Mouse (Mus musculus) gastrocnemius, adult 2 months (tissue): ENCODE data around the gene Lta. TPM values are rescaled to one million over a fixed set of nuclear protein-coding genes. Genes with fewer than 3 reads are reported as not detected.

ENCODE experiments used
- DNase-seq: peaks from one replicate; pipeline ENCODE4 v3.0.0; 2022
- H3K27ac ChIP-seq: fragments of 200-600 bp; 2 replicates; pipeline ENCODE4 v1.8.1; 2022; ENCODE audit warnings: mild to moderate bottlenecking
- H3K4me3 ChIP-seq: fragments of 200-600 bp; 2 replicates; pipeline ENCODE4 v1.8.1; 2022; ENCODE audit warnings: mild to moderate bottlenecking, moderate library complexity
- CTCF ChIP-seq: fragments of 200-600 bp; IDR thresholded peaks from 2 replicates; pipeline ENCODE4 v1.8.1; 2022; ENCODE audit warnings: antibody characterized with exemption, mild to moderate bottlenecking, moderate library complexity
- intact Hi-C: fragments of 180-260 bp; cut with DNase I; formaldehyde crosslinking; loops from one replicate; pipeline ENCODE4 v1.15.1; 2025
- total RNA-seq, 2 experiments: library from RNA; stranded (reverse); gene quantifications; 2 replicates each; pipeline ENCODE4 v1.2.3; 2021

Lta gene
- total RNA-seq, 2 experiments from 2014 or later = 0.41 TPM; not detected in 1

DNA sequence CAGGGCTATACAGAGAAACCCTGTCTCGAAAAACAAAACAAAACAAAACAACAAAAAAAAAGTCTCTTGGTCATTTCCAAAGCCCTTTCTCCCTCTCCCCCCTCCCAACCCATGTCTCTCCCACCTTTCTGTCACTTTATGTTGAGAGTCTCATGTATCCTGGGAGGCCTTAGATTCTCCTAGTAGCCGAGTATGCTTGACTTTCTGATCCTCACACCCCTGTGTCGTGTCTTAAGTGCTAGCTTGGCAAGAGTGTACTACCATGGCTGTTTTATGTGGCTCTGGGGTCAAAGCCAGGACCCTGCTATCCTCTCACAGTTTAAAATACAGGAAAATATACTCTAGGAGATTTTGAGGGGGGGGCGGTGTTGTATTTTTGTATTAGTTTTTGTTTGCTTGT lies 17.8 kb downstream of the Lta start:
- TF ChIP-seq CTCF = no peak
- intact Hi-C loops = no loop called here
- no peak for DNase-seq
- Histone ChIP-seq H3K27ac (no peak overlapping the region), H3K4me3 (no peak overlapping the region)

GRCm38 (mm10) chr17:35186681-35187080 lies 18.5 kb downstream of the Lta start:
- peak overlapping the region; percentile 73 for H3K4me3 ChIP-seq
- peak overlapping the region; percentile 81 for H3K27ac ChIP-seq
- no peak for DNase-seq
- no peak for TF ChIP-seq CTCF
- intact Hi-C loops = no loop called here

GRCm38 (mm10) chr17:35185639-35186611 lies 19.2 kb downstream of the Lta start:
- peak overlapping the region; percentile 73 for H3K4me3 ChIP-seq
- intact Hi-C loops = no loop called here
- H3K27ac ChIP-seq = peak overlapping the region; percentile 81
- DNase-seq = peak; percentile 81
- no peak for TF ChIP-seq CTCF

DNA sequence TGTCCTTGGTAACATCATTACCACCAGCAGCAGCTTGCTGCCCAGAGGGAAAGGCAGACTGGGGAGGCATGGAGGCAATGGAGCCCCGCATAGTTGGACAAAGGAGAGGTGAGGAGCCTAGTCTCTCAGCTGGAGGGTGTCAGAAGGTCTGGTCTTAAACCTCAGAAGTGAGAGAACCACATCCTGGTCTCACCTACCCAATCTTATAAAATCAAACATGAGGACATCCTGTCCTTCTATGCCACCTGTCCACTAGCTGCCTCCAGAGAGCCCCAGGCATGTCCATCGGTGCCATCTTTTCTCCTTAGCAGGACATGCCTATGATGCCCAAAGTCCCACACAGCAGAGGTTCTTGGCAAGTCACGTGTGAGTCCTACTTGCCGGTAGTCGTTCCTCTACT lies 25.1 kb downstream of the Lta start:
- no peak for DNase-seq

DNA sequence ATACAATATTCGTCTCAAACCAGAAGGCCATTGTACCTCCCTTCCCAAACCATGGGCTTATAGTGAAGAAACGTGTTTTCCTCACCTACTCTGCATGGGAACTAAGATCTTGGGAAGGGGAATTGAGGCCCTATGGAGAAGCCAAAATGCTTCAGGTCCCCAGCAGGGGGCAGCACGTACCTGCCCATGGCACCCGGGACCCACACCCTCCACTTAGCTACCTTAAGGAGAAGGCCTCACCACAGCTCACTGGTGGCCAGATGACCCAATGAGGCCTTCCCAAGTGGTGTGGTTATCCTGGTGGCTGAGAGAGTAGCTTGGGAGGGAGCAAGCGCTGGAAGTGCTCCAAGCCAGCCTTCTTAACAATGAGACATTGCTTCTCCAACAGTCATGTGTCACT lies 26.6 kb downstream of the Lta start:
- Histone ChIP-seq H3K27ac (no peak overlapping the region), H3K4me3 (no peak overlapping the region)
- intact Hi-C loops = loop anchor here (1.0 to 2.0 kb wide), 2 partner anchors 16 to 54 kb away; partner anchors contain the start of gene Ltb
- DNase-seq = peak; percentile 87
- TF ChIP-seq CTCF = peak; percentile 95

More for the DNA sequence above, 25.1 kb downstream of the Lta start:
- no peak for TF ChIP-seq CTCF
- intact Hi-C loops = no loop called here
- H3K27ac ChIP-seq = no peak overlapping the region
- H3K4me3 ChIP-seq = no peak overlapping the region

DNA sequence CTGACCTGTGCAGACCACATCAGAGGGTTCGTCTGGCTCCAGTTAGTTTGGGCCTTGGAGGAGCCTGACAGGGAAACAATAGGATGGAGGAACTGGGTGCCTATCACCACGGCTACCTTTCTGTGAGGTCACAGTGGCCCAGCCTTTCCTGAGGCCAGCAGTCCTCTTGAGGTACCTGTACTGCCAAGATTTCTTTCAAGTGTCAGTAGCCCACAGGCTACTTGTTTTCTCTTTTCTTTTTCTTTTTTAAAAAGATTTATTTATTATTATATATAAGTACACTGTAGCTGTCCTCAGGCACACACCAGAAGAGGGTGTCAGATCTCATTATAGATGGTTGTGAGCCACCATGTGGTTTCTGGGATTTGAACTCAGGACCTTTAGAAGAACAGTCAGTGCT lies 29.2 kb downstream of the Lta start, which contains the start of gene Aif1:
TSS of gene Aif1 (minus strand) at position 101 of the 400 bp plus-strand sequence.
- H3K4me3 ChIP-seq = no peak within 1 kb of the TSS
- no peak for TF ChIP-seq CTCF
- H3K27ac ChIP-seq = no peak within 1 kb of the TSS
- intact Hi-C loops = no loop called here
- DNase-seq = no peak

- H3K4me3 ChIP-seq = no peak overlapping the region
- DNase-seq = no peak
- no peak for TF ChIP-seq CTCF
- H3K27ac ChIP-seq = no peak overlapping the region
- intact Hi-C loops = no loop called here
Measured at GRCm38 (mm10) chr17:35175382-35175781, 29.8 kb downstream of the Lta start.

- H3K27ac ChIP-seq = no peak overlapping the region
Measured at GRCm38 (mm10) chr17:35174201-35174977, 30.8 kb downstream of the Lta start.

GRCm38 (mm10) chr17:35173329-35173728 lies 31.8 kb downstream of the Lta start:
- no peak for DNase-seq
- intact Hi-C loops = no loop called here
- Histone ChIP-seq H3K4me3 (no peak overlapping the region), H3K27ac (peak overlapping the region; percentile 12)
- no peak for TF ChIP-seq CTCF

More at GRCm38 (mm10) chr17:35174201-35174977, 30.8 kb downstream of the Lta start:
- no peak overlapping the region for H3K4me3 ChIP-seq
- intact Hi-C loops = no loop called here
- DNase-seq = no peak
- TF ChIP-seq CTCF = no peak

DNA sequence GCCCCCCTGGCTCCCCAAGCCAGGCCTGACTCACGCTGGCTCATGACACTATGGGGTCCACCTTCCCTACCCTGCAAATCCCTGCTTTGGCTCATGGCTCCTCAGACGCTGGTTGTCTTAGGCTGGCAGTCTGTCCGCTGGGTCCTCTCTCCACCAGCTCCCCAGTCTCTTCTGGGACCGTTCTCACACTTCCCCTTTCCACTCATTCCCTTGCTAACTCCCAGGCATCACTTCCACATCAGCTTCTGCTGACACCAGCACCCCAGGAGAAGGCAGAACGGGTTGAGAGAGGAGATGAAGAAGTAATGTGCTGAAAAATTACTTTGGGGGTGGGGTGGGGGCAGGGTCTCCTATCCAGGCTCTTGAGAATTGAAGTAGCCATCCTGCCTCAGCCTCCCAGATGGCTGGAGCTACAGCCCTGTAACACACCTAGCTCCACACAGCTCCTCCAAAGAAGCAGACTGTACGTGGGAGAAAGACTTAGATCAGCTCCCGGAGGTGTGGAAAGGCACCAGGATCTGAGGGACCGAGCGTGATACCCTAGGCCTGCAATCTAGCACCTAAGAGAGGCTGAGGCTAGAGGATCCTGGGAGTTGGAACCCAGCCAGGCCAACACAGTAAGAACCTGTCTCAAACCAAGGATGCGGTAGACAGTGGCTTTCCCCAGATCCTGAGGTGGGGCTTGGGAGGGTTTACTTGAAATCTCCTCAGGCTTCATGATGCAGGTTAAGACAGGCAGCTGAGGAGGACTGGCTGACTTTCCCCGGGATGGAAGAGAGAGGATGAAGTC lies 32.5 kb downstream of the Lta start:
- intact Hi-C loops = no loop called here
- Histone ChIP-seq H3K27ac (no peak overlapping the region; the same call in 1 of the 2 replicates), H3K4me3 (peak overlapping the region; percentile 40)
- DNase-seq = no peak
- TF ChIP-seq CTCF = no peak

GRCm38 (mm10) chr17:35168541-35169207 lies 36.5 kb downstream of the Lta start:
- Histone ChIP-seq H3K27ac (no peak overlapping the region), H3K4me3 (no peak overlapping the region)
- intact Hi-C loops = loop anchor here (2.0 kb wide), 1 partner anchor 64 kb away; the partner anchor contains the start of gene Atp6v1g2
- peak; percentile 78 for TF ChIP-seq CTCF
- DNase-seq = no peak
